Mouse (Mus musculus) lung, postnatal 25 days (tissue): Measurements from ENCODE around the gene Slc6a4.

Experiments used
- DNase-seq: peaks from one replicate; pipeline ENCODE4 v3.0.0; 2022; ENCODE audit warnings: low spot score

Slc6a4 gene

DNA sequence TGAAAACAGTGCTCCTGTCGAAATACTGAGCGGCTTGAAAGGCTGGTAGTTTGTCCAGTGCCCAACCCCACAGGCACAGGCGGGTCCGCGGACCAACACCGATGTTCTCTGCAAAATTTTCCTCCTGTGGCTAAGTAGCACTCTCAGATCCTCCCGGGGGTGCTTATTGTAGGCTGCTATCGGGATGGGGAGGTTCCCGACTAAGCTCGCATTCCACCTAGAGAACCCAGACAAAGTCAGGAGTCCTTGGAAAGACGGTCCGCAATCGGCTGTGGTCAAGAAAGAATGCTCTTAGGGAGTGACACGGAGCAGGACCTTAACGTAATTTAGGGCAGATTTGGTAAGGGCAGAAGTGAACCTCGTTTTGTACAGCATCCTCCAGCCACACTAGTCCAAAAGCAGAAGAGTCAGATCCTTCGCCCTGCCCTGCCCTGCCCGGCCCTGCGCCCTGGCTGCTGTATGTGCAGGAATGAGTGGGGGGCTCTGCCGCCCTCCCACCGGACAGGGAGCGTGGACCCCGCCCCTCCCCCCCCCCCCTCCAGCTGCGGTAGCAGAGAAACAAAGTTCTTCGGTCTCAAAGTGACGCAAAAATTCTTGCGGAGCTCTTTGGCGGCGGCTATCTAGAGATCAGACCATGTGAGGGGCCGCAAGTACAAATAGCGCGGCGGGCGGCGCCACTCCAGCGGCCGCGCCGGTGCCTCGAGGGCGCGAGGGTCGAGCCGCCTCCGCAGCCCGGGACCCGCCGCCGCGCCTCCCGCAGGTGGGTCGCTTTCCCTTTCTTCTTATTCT lies at the start of gene Slc6a4:
Gene Slc6a4, plus strand, starts transcription at position 688 of the 789 bp plus-strand sequence.
- no peak for DNase-seq

DNA sequence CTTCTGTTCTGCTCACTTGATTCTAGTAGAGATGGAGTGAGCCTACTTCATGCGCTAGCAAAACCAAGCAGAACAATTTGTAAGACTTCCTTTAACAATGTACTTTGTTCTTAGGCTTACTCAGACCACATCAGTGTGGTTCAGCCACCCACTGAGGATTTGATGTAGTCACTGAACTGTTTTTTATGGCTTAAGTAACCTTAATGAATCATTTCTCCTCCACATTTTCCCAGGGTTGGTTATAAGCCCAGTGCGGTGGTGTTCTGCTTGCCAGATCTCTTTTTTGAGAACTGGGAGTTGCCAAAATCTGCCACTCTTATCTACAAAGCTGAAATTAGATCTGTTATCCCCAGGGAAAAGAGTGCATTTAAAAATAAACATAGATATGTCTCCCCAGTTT lies 44.9 kb upstream of the Slc6a4 start:
- no peak for DNase-seq

DNA sequence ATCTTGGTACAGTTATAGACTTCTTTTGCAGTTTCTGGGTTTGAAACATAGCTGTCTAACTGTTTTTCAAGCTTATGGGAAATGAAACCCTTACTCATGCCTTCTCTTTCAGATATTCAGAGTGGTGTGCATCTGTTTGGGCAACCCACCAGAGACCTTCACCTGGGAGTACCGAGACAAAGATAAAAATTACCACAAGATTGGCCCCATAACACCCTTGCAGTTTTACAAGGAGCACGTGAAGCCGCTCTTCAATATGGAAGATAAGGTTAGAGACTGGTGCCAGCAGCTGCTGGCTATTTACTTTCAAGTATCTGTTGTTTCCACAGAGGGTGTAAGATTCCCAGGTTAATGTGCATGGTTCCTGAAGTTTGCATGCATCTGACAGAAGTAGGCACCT lies 32.7 kb upstream of the Slc6a4 start:
- no peak for DNase-seq

DNA sequence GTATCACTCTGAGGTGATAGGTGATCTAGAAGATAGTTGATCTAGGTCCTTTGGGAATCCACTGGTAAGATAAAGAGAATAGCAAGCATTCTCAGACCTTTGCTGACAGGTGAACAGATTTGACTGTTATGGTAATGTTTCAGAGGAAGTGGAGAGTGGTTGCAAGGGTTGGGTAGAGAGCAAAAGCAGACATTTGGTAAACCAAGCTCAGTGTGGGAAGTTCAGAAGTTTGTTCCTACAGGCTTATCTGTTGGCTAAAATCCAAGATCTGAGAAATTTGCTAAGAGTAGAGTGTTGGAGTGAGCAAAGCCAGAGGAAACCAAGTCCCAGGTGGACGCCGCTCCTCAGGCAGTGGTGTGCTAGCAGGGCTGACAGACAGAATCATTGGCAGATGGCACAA lies 28.1 kb upstream of the Slc6a4 start:
- DNase-seq, result no peak

DNA sequence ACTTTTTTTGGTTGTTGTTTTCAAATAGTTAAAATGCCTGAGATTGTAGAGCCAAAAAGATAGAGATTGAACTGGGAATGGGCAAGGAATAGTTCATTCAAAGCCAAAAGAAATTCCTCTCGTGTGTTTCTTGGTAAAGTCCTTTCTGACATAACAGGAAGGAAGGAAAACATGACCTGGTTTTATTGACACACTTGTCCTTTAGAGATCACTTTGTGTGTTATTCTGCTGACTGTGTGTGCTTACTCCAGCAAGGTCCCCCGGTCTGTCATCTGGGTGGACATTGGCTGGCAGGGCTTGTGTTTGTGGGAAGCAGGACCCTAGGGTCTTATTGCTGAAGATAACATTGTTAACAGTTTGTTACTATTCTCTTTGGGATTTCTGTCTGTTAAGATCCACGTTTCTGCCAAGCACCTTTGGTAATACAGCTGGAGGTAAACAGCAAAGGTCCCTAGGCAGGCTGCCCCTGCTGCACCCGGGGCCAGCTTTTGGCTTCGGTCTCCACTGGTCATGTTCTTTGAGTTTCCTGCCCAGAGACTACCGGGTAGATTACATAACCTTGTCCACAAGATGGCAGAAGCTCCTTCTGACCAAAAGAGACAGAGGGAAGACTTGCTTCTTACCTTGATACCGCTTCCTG lies 23.6 kb upstream of the Slc6a4 start:
- no peak for DNase-seq

DNA sequence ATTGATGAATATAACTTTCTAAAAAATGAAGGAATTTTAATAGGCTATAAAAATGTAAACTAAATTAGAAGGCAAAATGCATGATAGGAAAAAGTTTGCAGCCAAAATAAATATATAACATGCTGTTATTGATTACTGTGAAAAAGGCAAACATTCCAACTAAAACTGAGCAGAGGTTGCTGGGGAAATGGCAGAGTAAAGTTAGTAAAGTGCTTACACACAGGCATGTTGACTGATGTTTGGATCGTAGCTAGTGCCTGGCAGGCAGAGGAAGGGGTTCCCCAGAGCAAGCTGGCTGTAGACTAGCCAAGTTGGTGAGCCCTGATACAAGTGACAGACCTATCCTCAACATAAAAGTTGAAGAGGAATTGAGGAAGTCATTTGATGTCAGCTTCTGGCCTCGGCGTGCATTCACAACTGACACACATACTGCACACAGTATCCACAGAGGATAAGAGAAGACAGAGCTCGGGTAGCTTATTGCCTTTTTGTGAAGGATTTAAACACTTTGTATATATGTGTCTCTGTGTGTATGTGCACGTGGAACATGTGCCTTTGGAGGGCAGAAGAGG lies 16.7 kb upstream of the Slc6a4 start:
- DNase-seq, result no peak

DNA sequence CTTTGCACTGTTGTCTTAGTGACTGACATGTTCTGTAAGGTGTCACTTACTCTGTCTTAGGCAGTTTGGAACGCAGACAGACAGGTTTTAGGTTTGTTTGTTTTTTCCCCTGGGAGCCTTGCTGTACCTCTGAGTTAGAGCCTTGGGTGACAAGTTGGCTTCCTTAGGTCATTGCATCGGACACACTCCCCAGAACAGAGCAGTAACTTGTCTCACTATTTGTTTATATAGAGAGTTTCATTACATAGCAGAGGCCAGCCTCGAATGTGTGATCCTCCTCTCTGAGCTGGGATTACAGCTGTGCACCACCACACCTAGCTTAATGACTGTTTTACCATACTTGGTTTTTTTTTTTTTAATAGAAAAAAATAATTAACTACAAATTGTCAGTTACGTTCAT lies 16.0 kb upstream of the Slc6a4 start:
- no peak for DNase-seq

DNA sequence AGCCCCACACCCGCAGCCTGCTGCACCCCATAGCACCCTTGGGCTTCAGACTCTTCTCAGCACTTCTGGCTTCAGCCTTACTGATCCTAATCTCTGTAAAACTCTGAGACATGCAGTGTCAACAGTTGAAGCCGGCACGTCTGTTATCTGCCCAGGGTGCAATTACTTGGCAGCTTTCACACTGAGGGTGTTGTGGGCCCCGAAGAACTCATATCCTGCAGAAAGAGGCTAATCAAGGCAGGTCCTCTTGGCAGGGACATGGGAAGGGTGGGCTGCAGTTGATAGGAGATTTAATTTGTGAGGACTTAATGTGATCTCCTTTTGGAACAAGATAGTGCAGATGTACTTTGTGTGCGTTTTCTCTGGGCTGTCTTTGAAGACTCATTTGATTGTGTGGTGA lies 14.8 kb upstream of the Slc6a4 start:
- no peak for DNase-seq

DNA sequence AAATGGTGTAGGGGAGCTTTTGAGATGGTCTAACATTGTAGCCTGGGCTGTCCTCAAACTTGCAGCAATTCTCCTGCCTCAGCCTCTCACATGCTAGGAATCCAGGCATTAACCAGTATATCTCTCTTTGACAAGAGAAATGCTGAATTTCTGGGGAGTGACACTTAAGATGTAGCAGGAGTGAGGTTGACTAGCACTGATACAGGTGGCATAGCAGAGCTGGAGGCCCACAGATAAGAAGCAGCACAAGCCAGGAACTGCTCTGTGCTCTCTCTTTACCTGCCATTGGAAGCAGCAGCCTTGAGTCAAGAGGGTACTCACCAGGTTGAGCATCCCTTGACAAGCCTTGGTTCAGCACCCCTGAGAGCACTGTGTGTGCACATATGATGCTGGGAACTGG lies 14.2 kb upstream of the Slc6a4 start:
- no peak for DNase-seq

DNA sequence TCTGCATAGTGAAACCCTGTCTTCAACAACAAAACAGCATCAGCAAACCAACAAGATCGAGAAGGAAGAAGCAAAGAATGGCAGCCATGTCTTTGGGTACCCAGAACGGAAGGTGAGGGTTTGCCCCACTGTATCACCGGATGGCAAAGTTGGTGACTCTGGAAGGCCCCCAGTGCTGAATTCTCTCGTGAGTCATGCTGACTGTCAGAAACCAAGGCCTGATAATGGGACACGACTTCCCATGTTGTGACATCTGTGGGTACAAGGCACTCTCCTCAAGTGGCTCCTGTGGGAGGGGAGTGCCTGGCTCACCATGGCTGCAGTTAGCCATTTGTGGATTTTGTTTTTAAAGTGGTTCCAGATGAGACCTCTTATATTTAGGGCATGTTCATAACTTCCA lies 7.6 kb upstream of the Slc6a4 start:
- no peak for DNase-seq

DNA sequence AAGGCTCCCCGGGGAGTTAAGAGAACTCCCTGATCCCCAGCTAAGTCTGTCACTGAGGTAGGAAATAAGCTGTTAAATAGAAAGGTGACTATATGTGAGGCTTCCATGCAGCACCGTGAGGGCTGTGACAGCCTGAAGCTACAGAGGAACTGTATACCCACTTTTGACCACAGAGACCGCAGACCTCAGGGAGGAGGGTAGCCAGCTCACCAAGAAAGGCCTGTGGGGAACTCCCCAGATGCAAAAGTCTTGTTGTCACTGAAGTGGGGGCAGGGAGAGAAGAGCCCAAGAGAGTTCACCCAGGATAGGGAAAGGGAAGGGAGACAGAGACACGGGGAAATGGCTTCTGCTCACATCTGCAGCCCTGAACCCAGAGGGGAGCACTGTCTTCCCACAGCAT lies 5.5 kb upstream of the Slc6a4 start:
- DNase-seq, result peak; percentile 40

DNA sequence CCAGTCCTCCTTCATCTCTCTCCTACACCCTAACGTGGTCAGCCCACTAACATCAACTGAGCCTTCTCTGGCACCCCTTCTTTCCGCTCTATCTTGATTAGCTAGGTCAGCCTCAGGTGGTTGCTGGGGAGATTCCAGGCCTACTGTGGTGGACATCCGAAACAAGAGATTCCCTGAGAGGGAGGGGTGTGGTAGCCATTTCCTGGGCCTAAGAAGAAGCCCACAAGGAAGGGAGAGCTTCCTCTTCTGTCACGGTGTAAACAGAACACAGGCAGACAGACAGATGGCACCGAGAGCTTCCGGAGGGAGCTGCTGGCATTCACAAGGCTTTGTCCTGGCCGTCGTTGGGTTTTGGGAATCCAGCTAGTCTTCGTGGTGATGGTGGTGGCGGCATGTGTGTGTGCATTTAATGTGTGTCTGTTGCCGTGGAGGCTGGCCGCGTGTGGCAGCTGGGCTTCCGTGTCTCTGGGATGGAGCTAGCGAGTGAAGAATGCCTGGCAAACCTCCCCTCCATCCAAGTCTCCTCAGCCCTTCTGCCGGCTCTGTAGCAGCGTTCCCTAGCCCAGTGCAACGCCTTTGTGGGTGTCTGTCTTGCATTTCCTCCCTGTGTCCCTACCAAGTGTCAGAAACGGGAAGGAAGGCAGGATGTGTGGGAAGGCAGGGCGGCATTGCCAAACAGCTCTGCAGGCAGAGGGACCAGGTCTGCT lies 2.3 kb upstream of the Slc6a4 start:
- DNase-seq, result peak; percentile 38

DNA sequence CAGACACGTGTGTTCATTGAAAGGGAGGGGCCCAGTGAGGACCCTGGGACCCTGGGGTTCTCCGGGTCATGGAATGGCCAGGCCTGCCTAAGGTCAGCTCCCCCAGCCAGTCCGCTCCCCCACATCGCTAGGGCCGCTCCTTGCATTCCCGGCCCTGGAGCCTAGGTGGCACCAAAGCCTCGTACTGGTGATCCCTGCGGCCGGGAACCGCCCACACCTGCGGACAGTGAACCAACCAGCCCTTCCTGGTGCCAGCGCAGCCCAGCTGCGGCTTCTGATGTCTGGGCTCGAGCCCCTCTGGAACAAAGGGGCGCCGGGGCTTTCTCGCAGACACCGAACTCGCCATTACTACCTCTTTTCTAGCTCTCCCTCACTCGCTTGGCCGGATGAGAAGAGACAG lies 1.1 kb upstream of the Slc6a4 start:
- DNase-seq, result peak; percentile 78

DNA sequence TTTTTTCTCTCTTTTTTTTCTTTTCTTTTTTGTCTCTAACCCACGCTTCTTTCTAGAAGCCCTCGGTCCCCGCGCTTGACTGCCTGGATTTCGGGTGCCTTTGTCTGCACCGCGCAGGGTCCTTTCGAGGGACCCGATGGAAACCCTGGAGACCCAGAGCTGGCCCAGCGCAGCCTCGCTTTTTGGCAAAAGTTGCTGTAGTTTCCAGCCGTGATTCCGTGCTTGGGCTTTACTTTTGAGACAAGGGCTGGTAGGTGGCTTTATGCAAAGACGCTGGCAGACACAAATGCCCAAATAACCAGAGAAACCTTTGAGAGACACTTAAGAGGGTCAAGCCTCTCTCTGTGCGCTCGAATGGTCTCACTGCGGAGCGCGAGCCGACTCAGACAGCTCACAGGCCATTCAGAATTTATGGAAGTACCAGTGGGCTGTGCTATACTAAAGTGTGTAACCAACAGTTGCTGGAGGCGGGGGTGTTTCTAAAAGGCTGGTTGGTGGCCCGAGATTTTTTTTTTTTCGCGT lies 363 bp downstream of the Slc6a4 start:
- no peak for DNase-seq

DNA sequence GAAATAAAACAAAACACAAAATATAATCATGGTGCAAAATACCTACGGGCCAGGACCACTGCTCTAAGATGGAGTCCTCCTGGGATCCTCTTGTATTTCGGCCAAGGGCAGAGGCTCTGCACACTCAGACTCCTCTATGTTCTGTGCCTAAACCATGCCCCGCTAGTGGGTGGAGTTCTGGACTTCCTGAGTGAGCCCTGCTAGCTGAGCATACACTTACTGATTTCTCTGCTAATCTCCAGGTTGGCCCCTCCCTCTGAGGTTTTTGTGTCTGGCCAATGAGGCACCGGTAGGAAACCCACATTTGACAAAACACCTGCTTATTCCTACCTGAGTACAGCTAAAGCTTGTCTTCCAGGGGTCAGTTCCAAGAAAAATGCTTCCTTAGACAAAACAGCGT lies 2.3 kb downstream of the Slc6a4 start:
- DNase-seq, result no peak

DNA sequence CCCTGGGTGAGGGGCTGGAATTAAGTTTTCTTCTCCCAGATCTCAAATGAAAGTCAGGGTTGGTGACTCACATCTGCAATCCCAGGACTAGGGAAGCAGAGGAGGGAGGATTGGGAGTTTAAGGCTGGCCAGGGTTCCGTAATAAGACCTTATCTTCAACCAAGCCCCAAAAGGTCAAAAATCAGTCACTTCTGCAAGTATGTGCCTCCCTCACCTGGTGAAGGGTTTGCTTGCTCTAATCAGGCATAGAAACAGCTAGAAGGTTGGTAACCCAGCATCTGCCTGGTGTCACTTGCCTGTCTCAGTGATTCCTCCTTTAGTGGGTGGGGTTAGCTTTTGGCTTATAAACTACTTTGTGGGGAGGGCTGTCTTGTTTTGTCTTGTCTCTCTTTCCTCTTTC lies 4.0 kb downstream of the Slc6a4 start:
- no peak for DNase-seq

DNA sequence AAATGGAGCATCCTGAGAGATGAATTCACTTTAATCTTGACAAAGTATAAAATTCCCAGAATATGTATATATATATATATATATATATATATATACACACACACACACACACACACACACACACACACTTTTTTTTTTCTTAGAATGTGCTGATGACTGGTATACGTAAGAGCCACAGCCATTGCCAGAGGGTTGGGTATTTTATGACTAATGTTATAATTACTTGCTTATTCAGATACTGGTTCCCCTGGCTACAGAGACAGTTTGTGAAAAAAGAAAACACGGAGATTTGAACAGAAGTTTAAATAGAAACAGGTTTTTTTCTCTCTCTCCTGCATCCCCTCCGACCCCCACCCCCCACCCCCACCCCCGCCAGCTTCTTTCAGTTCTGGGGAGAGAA lies 7.5 kb downstream of the Slc6a4 start:
- no peak for DNase-seq

DNA sequence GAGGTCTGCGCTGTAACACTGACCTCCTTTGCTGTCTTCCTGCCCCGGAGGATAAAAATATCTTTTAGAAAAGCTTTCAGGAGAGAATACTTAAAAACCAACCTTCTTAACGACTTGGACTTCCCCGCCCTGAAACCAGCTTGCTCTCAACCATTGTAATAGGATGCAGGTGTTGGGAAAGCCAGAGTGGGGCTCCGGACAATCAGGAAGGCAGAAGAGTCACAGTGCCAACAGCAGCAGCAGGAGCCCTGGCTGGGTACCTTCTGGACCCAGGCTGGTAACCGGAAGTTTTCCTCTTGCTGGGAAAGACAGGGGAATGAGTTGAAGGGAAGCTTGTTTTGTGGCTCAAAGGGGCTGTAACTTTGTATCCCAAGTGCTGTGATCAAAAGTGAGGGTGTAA lies 8.2 kb downstream of the Slc6a4 start:
- no peak for DNase-seq

DNA sequence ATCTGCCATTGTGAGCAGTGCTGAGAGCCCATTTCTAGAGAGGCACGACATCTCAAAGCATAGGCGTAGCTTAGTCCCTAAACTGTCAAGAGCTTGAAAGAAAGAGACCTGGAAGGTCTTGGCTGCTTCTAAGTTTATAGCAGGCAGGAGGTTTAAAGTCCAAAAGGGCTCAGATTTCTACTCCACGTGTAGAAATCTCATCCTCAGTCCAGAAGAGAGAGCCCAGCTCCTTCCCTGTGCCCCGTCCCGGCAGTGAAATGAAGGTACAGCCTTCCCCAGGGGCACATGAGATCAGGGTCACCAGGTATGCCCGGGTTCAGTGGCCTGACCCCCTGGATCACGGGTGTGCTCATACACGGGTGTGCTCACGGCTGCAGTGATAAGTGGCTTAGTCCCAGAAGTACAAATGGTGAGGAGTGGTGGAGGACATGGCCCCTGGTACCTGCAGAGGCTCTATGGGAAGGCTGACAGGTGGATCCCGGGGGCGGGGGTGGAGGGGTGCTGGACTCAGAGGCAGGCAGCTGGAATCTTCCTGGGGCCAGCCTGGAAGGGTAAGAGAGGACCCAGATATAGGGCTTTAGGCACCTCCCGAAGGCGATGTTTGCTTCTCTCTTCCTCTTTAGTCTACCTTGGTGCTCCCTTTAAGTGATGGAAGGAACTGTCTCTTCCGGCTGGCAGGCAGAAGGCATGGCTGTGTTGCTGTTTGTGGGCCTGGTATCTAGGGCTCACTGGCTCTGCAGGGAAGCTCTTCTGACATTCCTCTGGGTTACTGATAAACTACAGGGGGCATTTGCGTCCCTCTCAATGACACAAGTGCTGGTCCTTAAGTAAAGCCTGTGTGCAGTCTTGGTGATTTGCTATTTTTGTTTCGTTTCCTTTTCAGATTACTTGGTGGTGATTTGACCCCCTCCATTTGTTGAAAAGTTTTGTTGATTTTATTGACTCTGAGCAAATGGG lies 10.9 kb downstream of the Slc6a4 start:
- no peak for DNase-seq

DNA sequence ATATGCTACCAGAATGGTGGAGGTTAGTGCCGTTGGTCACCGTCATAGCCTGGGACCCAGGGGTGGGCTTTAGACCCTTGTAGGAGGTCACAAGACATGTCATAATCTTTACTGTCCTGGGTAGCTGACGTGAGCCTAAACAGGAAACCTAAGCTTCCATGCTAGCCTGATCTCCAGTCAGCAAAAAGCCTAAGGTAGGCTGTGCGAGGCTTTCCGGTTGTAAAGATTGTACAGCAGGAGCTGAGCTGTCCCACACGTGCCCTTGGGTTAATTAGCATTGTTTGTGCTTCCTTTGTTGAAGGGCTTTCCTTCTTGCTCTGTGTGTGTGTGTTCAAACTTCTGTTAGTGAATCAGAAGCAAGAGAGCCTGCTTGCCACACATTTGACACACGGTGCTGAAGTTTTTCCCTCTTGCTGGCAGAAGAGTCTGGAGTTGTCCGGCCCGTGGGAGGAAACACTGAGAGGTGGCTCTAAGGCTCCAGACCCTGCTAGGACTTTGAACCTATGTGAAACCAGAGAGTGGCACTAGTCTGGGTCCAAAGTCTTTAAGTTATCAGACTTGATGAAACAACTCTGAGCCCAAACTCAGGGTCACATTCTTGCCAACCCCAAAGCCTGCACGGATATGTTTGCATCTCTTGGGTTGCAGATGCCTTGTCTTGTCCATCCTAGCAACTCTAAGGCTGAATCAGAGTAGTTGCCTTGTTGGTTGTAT lies 12.5 kb downstream of the Slc6a4 start:
- no peak for DNase-seq

DNA sequence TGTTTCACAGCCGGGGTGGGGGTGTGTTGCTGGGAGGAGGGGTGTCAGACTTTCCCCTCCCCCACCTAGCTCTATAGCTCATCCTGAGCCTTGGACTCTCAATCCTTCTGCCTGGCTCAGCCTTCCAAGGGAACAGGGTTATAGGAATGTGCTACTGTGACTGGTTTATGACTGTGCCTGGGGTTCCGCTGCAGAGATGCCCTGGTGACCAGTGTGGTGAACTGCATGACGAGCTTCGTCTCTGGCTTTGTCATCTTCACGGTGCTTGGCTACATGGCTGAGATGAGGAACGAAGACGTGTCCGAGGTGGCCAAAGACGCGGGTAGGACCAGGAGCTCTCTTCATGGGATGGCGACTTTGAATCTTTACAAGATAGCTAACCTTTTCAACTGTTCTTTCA lies 19.6 kb downstream of the Slc6a4 start:
- no peak for DNase-seq
